Mouse (Mus musculus): Measurements from ENCODE around the gene Hyou1. TPM values are rescaled to one million over a fixed set of nuclear protein-coding genes. Genes with fewer than 3 reads are reported as not detected.
"Not testable (repeated sequence)": the region's sequence is repeated elsewhere in the genome, so short reads cannot be mapped to it uniquely, and the experiment has no call there.

The Hyou1 gene
- polyA plus RNA-seq, 1 experiment from 2014 or later = 18.5 TPM

DNA sequence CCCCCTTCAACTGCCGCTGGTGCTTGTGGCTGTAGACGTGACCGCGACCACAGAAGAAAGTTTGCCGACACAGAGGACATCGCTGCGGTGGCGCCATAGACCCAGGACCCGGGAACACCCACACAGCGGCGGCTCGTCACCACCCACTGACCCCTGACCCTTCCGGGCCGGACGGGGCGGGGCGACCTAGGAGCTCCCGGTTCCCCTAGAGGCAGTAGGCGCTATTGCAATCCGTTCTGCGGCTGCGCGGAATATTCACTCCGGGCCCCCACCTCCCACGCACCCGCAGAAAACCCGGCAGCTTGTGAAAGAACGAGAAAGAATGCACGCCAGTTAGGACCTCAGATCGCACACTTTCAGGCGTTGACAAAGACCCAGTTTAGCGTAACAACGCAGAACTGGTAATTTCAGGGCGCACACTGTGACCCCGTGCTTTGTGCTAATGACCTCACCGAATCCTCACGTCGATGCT, 38.6 kb downstream of the Hyou1 start:
- Histone ChIP-seq H3K9me3 (ENCODE audit: control insufficient read depth, low read length) (no peaks in the 10 kb centered on the region), H3K4me2 (replicated peaks; ENCODE audit: low read depth) (peak overlapping the region; percentile 96), H3K27ac (replicated peaks) (peak overlapping the region; percentile 70), H3K4me1 (replicated peaks; ENCODE audit: control insufficient read depth, insufficient read depth) (peaks cover 4% of the 10 kb centered on the region; the same call in 1 of the 2 replicates), H3K9ac (ENCODE audit: low read length) (peak overlapping the region; percentile 85), H3K4me3 (ENCODE audit: low read depth, low read length) (peak overlapping the region; percentile 81), H3K27me3 (ENCODE audit: control insufficient read depth, insufficient read depth, low read length) (no peaks in the 10 kb centered on the region), H3K36me3 (ENCODE audit: control insufficient read depth, insufficient read depth, low read length) (peaks cover 3% of the 10 kb centered on the region; the same call in 1 of the 2 replicates)
- under 1% methylated on average over 38 of the region's 38 CpGs for WGBS
- peak; percentile 95 for ATAC-seq (ENCODE audit: low FRiP score, low TSS enrichment)
- TF ChIP-seq EP300 (optimal IDR thresholded peaks at IDR 0.05) (no peak), CTCF (IDR thresholded peaks at IDR 0.05; ENCODE audit: low read depth) (peak; percentile 85)
- peak; percentile 95 for DNase-seq (ENCODE audit: low spot score)

DNA sequence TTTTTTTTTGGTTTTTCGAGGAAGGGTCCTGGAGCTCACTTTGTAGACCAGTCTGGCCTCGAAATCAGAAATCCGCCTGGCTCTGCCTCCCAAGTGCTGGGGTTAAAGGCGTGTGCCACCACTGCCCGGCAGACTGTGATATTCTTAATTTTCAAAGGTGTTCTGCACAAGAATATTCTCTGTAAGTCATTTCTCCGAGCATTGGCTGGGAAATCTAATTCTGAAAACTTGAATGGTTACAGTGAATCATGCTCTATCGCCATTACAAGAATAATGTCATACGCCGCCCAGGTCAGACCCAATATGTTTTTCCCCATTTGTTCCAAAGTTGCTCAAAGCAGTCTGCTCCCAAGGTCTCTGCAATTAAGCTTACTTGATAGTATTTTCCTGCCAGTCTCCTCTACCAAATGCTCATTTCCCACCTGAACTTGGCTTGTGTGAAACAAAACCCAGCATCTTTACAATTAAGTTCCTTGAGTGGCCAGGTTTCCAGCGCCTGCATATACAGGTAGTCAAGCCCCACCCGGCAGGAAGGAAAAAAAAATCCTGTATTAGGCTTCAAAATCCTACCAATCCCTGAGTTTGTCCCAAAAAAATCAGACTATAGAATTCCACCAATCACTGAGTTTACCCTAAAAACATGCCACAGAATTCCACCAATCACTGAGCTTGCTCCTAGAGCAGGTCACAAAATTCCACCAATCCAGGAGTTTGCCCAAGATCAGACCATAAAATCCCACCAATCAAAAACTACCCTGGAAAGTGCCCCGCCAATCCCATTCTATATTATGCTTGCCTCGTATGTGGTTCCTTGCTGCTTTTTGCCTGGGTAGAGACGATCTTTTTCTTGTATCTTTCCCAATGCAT, 39.5 kb downstream of the Hyou1 start, which contains the start of gene Ccdc84:
Gene Ccdc84 (minus strand): TSS at position 51 of the 867 bp plus-strand sequence.
- Histone ChIP-seq H3K27me3 (ENCODE audit: control insufficient read depth, insufficient read depth, low read length) (no peaks in the 10 kb centered on the region), H3K9me3 (ENCODE audit: control insufficient read depth, low read length) (no peaks in the 10 kb centered on the region), H3K4me3 (ENCODE audit: low read depth, low read length) (peak within 1 kb of the TSS; percentile 81), H3K27ac (replicated peaks) (peak within 1 kb of the TSS; percentile 70), H3K4me2 (replicated peaks; ENCODE audit: low read depth) (peak within 1 kb of the TSS; percentile 96), H3K4me1 (replicated peaks; ENCODE audit: control insufficient read depth, insufficient read depth) (peaks cover 4% of the 10 kb centered on the region; the same call in 1 of the 2 replicates), H3K9ac (ENCODE audit: low read length) (peak within 1 kb of the TSS; percentile 85), H3K36me3 (ENCODE audit: control insufficient read depth, insufficient read depth, low read length) (no peaks in the 10 kb centered on the region; the same call in 1 of the 2 replicates)
- TF ChIP-seq EP300 (optimal IDR thresholded peaks at IDR 0.05) = no peak
- TF ChIP-seq CTCF (IDR thresholded peaks at IDR 0.05; ENCODE audit: low read depth) = no peak
- 70% methylated on average over 14 of the region's 14 CpGs for WGBS
- DNase-seq (ENCODE audit: low spot score) = no peak
- ATAC-seq (ENCODE audit: low FRiP score, low TSS enrichment) = no peak

DNA sequence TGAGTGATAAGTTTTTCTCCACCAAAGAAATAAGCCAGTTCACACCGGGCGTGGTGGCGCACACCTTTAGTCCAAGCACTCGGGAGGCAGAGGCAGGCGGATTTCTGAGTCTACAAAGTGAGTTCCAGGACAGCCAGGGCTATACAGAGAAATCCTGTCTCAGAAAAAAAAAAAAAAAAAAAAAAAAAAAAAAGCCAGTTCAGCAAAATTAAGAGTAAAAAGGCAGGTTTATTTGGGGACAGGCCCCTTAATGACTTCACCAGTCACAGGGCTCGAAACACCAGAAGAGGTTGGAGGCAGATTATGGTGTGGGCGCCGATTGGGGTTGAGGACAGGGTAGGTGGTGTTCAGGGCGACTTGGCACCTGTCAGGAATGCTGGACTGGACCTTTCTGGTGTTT, 40.4 kb downstream of the Hyou1 start:
- H3K9me3 ChIP-seq (ENCODE audit: control insufficient read depth, low read length); H3K27me3 ChIP-seq (ENCODE audit: control insufficient read depth, insufficient read depth, low read length); H3K36me3 ChIP-seq (ENCODE audit: control insufficient read depth, insufficient read depth, low read length); H3K9ac ChIP-seq (ENCODE audit: low read length); ATAC-seq (ENCODE audit: low FRiP score, low TSS enrichment); DNase-seq (ENCODE audit: low spot score); H3K4me2 ChIP-seq (replicated peaks; ENCODE audit: low read depth); H3K4me3 ChIP-seq (ENCODE audit: low read depth, low read length); H3K4me1 ChIP-seq (replicated peaks; ENCODE audit: control insufficient read depth, insufficient read depth); H3K27ac ChIP-seq (replicated peaks): not testable (repeated sequence)
- 90% methylated on average over 9 of the region's 9 CpGs for WGBS

DNA sequence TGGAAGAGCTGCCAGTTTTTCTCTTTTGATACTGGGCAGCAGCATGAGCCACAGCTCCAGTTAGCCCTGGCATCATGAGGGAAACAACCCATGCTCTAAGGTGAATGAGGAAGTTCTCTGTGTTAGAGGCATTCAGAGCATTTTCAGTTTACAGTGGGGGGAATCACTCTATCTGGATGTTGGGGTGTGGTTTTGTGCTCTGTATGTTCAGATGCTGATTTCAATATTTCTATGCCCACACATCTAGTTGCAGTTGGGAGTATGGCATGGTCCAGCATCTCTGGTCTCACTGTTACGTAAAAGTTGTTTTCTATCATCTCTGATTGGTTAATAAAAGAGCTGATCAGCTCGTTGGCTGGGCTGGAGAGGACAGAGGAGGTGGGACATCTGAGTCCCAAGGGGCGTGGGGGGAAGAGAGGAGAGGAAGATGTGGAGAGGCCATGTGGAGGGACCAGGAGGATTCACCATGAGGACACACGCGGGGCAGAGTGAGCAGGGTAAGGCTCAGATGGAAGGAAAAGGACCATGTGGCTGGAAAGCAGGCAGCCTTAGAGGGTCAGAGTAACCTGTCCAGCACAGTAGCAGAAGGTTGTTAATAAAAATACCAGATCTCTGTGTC, 41.1 kb downstream of the Hyou1 start:
- H3K9ac ChIP-seq (ENCODE audit: low read length) = no peak overlapping the region

DNA sequence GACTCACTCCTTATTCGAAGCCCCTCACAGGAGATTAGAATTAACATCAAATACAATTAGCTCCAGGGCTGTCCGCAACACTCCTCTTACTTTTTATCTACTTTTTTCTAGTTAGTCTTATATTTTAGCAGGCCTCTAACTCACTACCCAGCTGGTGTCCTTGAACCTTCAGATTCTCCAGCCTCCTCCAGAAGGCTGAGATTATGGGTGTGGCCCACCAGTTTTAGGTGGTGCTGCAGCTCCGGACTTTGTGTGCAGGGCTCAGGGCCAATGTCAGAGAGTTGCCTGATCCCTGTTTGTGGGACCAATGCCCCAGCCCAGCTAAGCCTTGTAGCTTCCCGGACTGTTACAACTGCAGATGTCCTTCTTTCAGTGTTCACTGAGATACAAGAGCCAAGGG, 44.3 kb downstream of the Hyou1 start:
- WGBS = 78% methylated on average over 4 of the region's 4 CpGs

More for the DNA sequence above, 41.1 kb downstream of the Hyou1 start:
- Histone ChIP-seq H3K27ac (replicated peaks) (no peak overlapping the region), H3K4me1 (replicated peaks; ENCODE audit: control insufficient read depth, insufficient read depth) (peaks cover 4% of the 10 kb centered on the region; the same call in 1 of the 2 replicates), H3K4me2 (replicated peaks; ENCODE audit: low read depth) (no peak overlapping the region), H3K9me3 (ENCODE audit: control insufficient read depth, low read length) (no peaks in the 10 kb centered on the region), H3K27me3 (ENCODE audit: control insufficient read depth, insufficient read depth, low read length) (no peaks in the 10 kb centered on the region), H3K4me3 (ENCODE audit: low read depth, low read length) (no peak overlapping the region), H3K36me3 (ENCODE audit: control insufficient read depth, insufficient read depth, low read length) (no peaks in the 10 kb centered on the region)
- TF ChIP-seq EP300 (optimal IDR thresholded peaks at IDR 0.05) = no peak
- no peak for TF ChIP-seq CTCF (IDR thresholded peaks at IDR 0.05; ENCODE audit: low read depth)
- DNase-seq (ENCODE audit: low spot score) (no peak), ATAC-seq (ENCODE audit: low FRiP score, low TSS enrichment) (no peak)
- WGBS = 70% methylated on average over 5 of the region's 5 CpGs

More for the DNA sequence above, 44.3 kb downstream of the Hyou1 start:
- H3K4me3 ChIP-seq (ENCODE audit: low read depth, low read length) = no peak overlapping the region
- no peaks in the 10 kb centered on the region for H3K9me3 ChIP-seq (ENCODE audit: control insufficient read depth, low read length)
- H3K9ac ChIP-seq (ENCODE audit: low read length) = no peak overlapping the region
- no peak for DNase-seq (ENCODE audit: low spot score)
- no peaks in the 10 kb centered on the region for H3K36me3 ChIP-seq (ENCODE audit: control insufficient read depth, insufficient read depth, low read length)
- TF ChIP-seq CTCF (IDR thresholded peaks at IDR 0.05; ENCODE audit: low read depth) (no peak), EP300 (optimal IDR thresholded peaks at IDR 0.05) (no peak)
- no peak overlapping the region for H3K4me2 ChIP-seq (replicated peaks; ENCODE audit: low read depth)
- no peak for ATAC-seq (ENCODE audit: low FRiP score, low TSS enrichment)
- no peaks in the 10 kb centered on the region for H3K27me3 ChIP-seq (ENCODE audit: control insufficient read depth, insufficient read depth, low read length)
- no peaks in the 10 kb centered on the region for H3K4me1 ChIP-seq (replicated peaks; ENCODE audit: control insufficient read depth, insufficient read depth)
- H3K27ac ChIP-seq (replicated peaks) = no peak overlapping the region

All from stomach, postnatal 0 days (tissue).